Mouse (Mus musculus): ENCODE data around the gene Arhgap9. TPM values are rescaled to one million over a fixed set of nuclear protein-coding genes. Genes with fewer than 3 reads are reported as not detected.

The Arhgap9 gene
- total and polyA plus RNA-seq, 3 experiments = 32.4 to 44.7 (median 33.7) TPM

- dilution Hi-C loops (cut with MboI; ENCODE audit: extremely low pct_ligation_motif_present, extremely low pct_unique_long_range_greater_than_20kb, low sequenced_read_pairs) = no loop called here
- Histone ChIP-seq H3K9ac (ENCODE audit: insufficient read depth, low read depth) (no peak overlapping the region), H3K27me3 (replicated peaks) (peaks cover 42% of the 10 kb centered on the region), H3K4me2 (ENCODE audit: insufficient read depth, low read depth, poor library complexity, severe bottlenecking) (peak overlapping the region; percentile 90), H3K9me3 (replicated peaks; ENCODE audit: low read length) (peaks cover 8% of the 10 kb centered on the region), H3K4me1 (ENCODE audit: control insufficient read depth in 1 of 2, insufficient read depth in 2 of 2) (peaks cover 0 to 31% of the 10 kb centered on the region in 2 experiments; a peak in 2 of 4 replicates), H3K27ac (ENCODE audit: insufficient read depth, low read depth) (no peak overlapping the region), H3K4me3 (replicated peaks in 1 of 3; ENCODE audit: low read depth in 2 of 3, low read length in 2 of 3, poor library complexity in 1 of 3) (peak overlapping the region in 1 of 3 experiments; percentile 46), H3K36me3 (replicated peaks in 1 of 2; ENCODE audit: control insufficient read depth in 1 of 2, insufficient read depth in 1 of 2, low read length in 1 of 2) (no peaks in the 10 kb centered on the region), H3K79me2 (replicated peaks; ENCODE audit: control insufficient read depth, extremely low read depth, insufficient read depth, poor library complexity, severe bottlenecking) (no peaks in the 10 kb centered on the region)
- DNase-seq (ENCODE audit: extremely low read depth) = no peak
- in situ Hi-C loops (cut with MboI; ENCODE audit: low pct_ligation_motif_present, low pct_unique_long_range_greater_than_20kb, low sequenced_read_pairs) = no loop called here
- no peak for TF ChIP-seq NRF1 (IDR thresholded peaks at IDR 0.05; ENCODE audit: low read depth, low read length)
- TF ChIP-seq SMC3 (IDR thresholded peaks at IDR 0.05; ENCODE audit: low read depth, low read length) = no peak
- TF ChIP-seq MEF2A (IDR thresholded peaks at IDR 0.05; ENCODE audit: borderline replicate concordance, low read depth, low read length) = no peak
- TF ChIP-seq MAX (IDR thresholded peaks at IDR 0.05; ENCODE audit: low read length) = no peak
- no peak for TF ChIP-seq ZNF384 (IDR thresholded peaks at IDR 0.05; ENCODE audit: low read depth, low read length)
- TF ChIP-seq CHD2 (IDR thresholded peaks at IDR 0.05; ENCODE audit: low read length) = no peak
- no peak for TF ChIP-seq TBP (conservative IDR thresholded peaks at IDR 0.05; ENCODE audit: low read depth, low read length)
- TF ChIP-seq ELF1 (IDR thresholded peaks at IDR 0.05; ENCODE audit: low read depth, low read length) = no peak
- TF ChIP-seq RCOR1 (conservative IDR thresholded peaks at IDR 0.05; ENCODE audit: low read depth, low read length) = no peak
- TF ChIP-seq MYC (IDR thresholded peaks at IDR 0.05; ENCODE audit: low read depth, low read length) = no peak
- TF ChIP-seq PAX5 (IDR thresholded peaks at IDR 0.05; ENCODE audit: low read length) = no peak
- TF ChIP-seq JUND (conservative IDR thresholded peaks at IDR 0.05; ENCODE audit: low read depth, low read length) = no peak
- no peak for TF ChIP-seq NELFE (IDR thresholded peaks at IDR 0.05; ENCODE audit: low read depth, low read length)
- TF ChIP-seq USF1 (IDR thresholded peaks at IDR 0.05; ENCODE audit: low read depth, low read length) = no peak
- TF ChIP-seq ZKSCAN1 (IDR thresholded peaks at IDR 0.05; ENCODE audit: borderline replicate concordance, low read depth, low read length) = no peak
- no peak for TF ChIP-seq JUN (IDR thresholded peaks at IDR 0.05; ENCODE audit: insufficient read depth, low read depth, low read length)
- TF ChIP-seq TCF12 (IDR thresholded peaks at IDR 0.05; ENCODE audit: low read depth, low read length) = no peak
- TF ChIP-seq ZMIZ1 (IDR thresholded peaks at IDR 0.05; ENCODE audit: low read depth, low read length) = no peak
These were observed 19.6 kb downstream of the Arhgap9 start for GRCm38 (mm10) chr10:127341360-127341690.

- Histone ChIP-seq H3K4me1 (ENCODE audit: control insufficient read depth in 1 of 2, insufficient read depth in 2 of 2) (peaks cover 0 to 31% of the 10 kb centered on the region in 2 experiments; a peak in 2 of 4 replicates), H3K27me3 (replicated peaks) (peaks cover 42% of the 10 kb centered on the region), H3K9ac (ENCODE audit: insufficient read depth, low read depth) (no peak within 1 kb of the TSS), H3K4me3 (replicated peaks in 1 of 3; ENCODE audit: low read depth in 2 of 3, low read length in 2 of 3, poor library complexity in 1 of 3) (peak within 1 kb of the TSS in 1 of 3 experiments; percentile 46), H3K79me2 (replicated peaks; ENCODE audit: control insufficient read depth, extremely low read depth, insufficient read depth, poor library complexity, severe bottlenecking) (no peaks in the 10 kb centered on the region), H3K4me2 (ENCODE audit: insufficient read depth, low read depth, poor library complexity, severe bottlenecking) (peak within 1 kb of the TSS; percentile 90), H3K27ac (ENCODE audit: insufficient read depth, low read depth) (no peak within 1 kb of the TSS), H3K36me3 (replicated peaks in 1 of 2; ENCODE audit: control insufficient read depth in 1 of 2, insufficient read depth in 1 of 2, low read length in 1 of 2) (no peaks in the 10 kb centered on the region), H3K9me3 (replicated peaks; ENCODE audit: low read length) (peaks cover 8% of the 10 kb centered on the region)
- in situ Hi-C loops (cut with MboI; ENCODE audit: low pct_ligation_motif_present, low pct_unique_long_range_greater_than_20kb, low sequenced_read_pairs) = no loop called here
- peak; percentile 90 for DNase-seq (ENCODE audit: extremely low read depth)
- dilution Hi-C loops (cut with MboI; ENCODE audit: extremely low pct_ligation_motif_present, extremely low pct_unique_long_range_greater_than_20kb, low sequenced_read_pairs) = no loop called here
- peak; percentile 77 for TF ChIP-seq MYC (IDR thresholded peaks at IDR 0.05; ENCODE audit: low read depth, low read length)
- TF ChIP-seq MEF2A (IDR thresholded peaks at IDR 0.05; ENCODE audit: borderline replicate concordance, low read depth, low read length) = no peak
- TF ChIP-seq ETS1 (conservative IDR thresholded peaks at IDR 0.05; ENCODE audit: low read depth, low read length) = no peak
- TF ChIP-seq MAZ (IDR thresholded peaks at IDR 0.05; ENCODE audit: low read depth, low read length) = peak; percentile 42
- no peak for TF ChIP-seq TBP (conservative IDR thresholded peaks at IDR 0.05; ENCODE audit: low read depth, low read length)
- TF ChIP-seq MAFK (IDR thresholded peaks at IDR 0.05; ENCODE audit: insufficient replicate concordance, low read length) = no peak
- no peak for TF ChIP-seq HCFC1 (IDR thresholded peaks at IDR 0.05; ENCODE audit: low read depth, low read length)
- peak; percentile 71 for TF ChIP-seq SMC3 (IDR thresholded peaks at IDR 0.05; ENCODE audit: low read depth, low read length)
- TF ChIP-seq POLR2AphosphoS2 (IDR thresholded peaks at IDR 0.05; ENCODE audit: low read depth, low read length) = no peak
- TF ChIP-seq TCF12 (IDR thresholded peaks at IDR 0.05; ENCODE audit: low read depth, low read length) = no peak
- TF ChIP-seq RCOR1 (conservative IDR thresholded peaks at IDR 0.05; ENCODE audit: low read depth, low read length) = no peak
- TF ChIP-seq CTCF (conservative IDR thresholded peaks at IDR 0.05 in 1 of 2, IDR thresholded peaks at IDR 0.05 in 1 of 2; ENCODE audit: low read depth in 2 of 2, low read length in 2 of 2) = peak; percentile 76 to 94
- TF ChIP-seq ZC3H11A (IDR thresholded peaks at IDR 0.05; ENCODE audit: low read depth, low read length) = no peak
- TF ChIP-seq MXI1 (IDR thresholded peaks at IDR 0.05; ENCODE audit: low read depth, low read length) = no peak; the same call in 1 of the 2 replicates
- peak; percentile 65; the same call in 1 of the 2 replicates for TF ChIP-seq SIN3A (IDR thresholded peaks at IDR 0.05; ENCODE audit: low read length)
- TF ChIP-seq CHD1 (IDR thresholded peaks at IDR 0.05; ENCODE audit: low read depth, low read length) = no peak
- TF ChIP-seq MAX (IDR thresholded peaks at IDR 0.05; ENCODE audit: low read length) = peak; percentile 88
- TF ChIP-seq RAD21 (IDR thresholded peaks at IDR 0.05; ENCODE audit: low read depth, low read length) = peak; percentile 77
- 0 out of 2 replicates have a peak, but pooled peaks have one; percentile 12 for TF ChIP-seq IRF4 (IDR thresholded peaks at IDR 0.05; ENCODE audit: low read depth, low read length)
These were observed 20.3 kb downstream of the Arhgap9 start, which contains the start of gene Gli1 for GRCm38 (mm10) chr10:127341891-127342639. TSS of gene Gli1 (minus strand) at chr10:127341974.

Measured in CH12.LX (cell line).